Mouse (Mus musculus) brain, embryonic 14.5 days (tissue): ENCODE measurements around the gene Epha6. TPM values are rescaled to one million over a fixed set of nuclear protein-coding genes. Genes with fewer than 3 reads are reported as not detected.

Experiments used
- DNase-seq: peaks from one replicate; pipeline ENCODE4 v3.0.0-alpha.2; 2011; ENCODE audit warnings: low read depth
- CTCF ChIP-seq: fragments of 200-500 bp; IDR thresholded peaks from 2 replicates; pipeline ENCODE4 v1.5.1; 2012; ENCODE audit warnings: inconsistent platforms, mild to moderate bottlenecking, moderate library complexity, borderline replicate concordance; ENCODE audit not compliant: insufficient read depth, insufficient read length; ENCODE audit errors: extremely low read depth
- POLR2A ChIP-seq: fragments of 200-500 bp; IDR thresholded peaks from 2 replicates; pipeline ENCODE4 v1.6.1; 2012; ENCODE audit warnings: mild to moderate bottlenecking, inconsistent platforms, borderline replicate concordance; ENCODE audit not compliant: poor library complexity, insufficient read depth, insufficient read length, severe bottlenecking; ENCODE audit errors: extremely low read depth
- polyA plus RNA-seq: library from polyadenylated mRNA; depleted of rRNA; stranded (reverse); fragments of >200 nt; gene quantifications from 2 replicates; pipeline ENCODE4 v1.2.3, GENCODE M21; 2012

Epha6 gene
- polyA plus RNA-seq, 1 experiment: 4.4 TPM

- no peak for TF ChIP-seq POLR2A
- no peak for TF ChIP-seq CTCF
- DNase-seq: no peak
Measured at GRCm38 (mm10) chr16:60499567-60499966, 105.8 kb downstream of the Epha6 start.

- TF ChIP-seq CTCF (no peak), POLR2A (no peak)
- no peak for DNase-seq
Measured at GRCm38 (mm10) chr16:60475776-60476175, 129.6 kb downstream of the Epha6 start.

GRCm38 (mm10) chr16:60468200-60468785 is 137.0 kb downstream of the Epha6 start:
- DNase-seq: peak; percentile 63
- TF ChIP-seq POLR2A: no peak
- no peak for TF ChIP-seq CTCF

- TF ChIP-seq POLR2A (no peak), CTCF (peak; percentile 30; the same call in 1 of the 2 replicates)
- peak; percentile 19 for DNase-seq
Measured at GRCm38 (mm10) chr16:60435283-60435682, 170.0 kb downstream of the Epha6 start.

- DNase-seq: peak; percentile 5
- no peak for TF ChIP-seq POLR2A
- TF ChIP-seq CTCF: no peak
Measured at GRCm38 (mm10) chr16:60434241-60434640, 171.1 kb downstream of the Epha6 start.

- TF ChIP-seq CTCF (no peak), POLR2A (no peak)
- DNase-seq: peak; percentile 62
Measured at GRCm38 (mm10) chr16:60395306-60395705, 210.0 kb downstream of the Epha6 start.

GRCm38 (mm10) chr16:60392961-60393360 is 212.4 kb downstream of the Epha6 start:
- TF ChIP-seq CTCF (no peak), POLR2A (no peak)
- peak; percentile 68 for DNase-seq

- no peak for DNase-seq
- no peak for TF ChIP-seq POLR2A
- no peak for TF ChIP-seq CTCF
Measured at GRCm38 (mm10) chr16:60375147-60375546, 230.2 kb downstream of the Epha6 start.

GRCm38 (mm10) chr16:60283963-60284362 is 321.4 kb downstream of the Epha6 start:
- no peak for DNase-seq
- no peak for TF ChIP-seq POLR2A
- TF ChIP-seq CTCF: no peak

- no peak for TF ChIP-seq POLR2A
- no peak for TF ChIP-seq CTCF
- no peak for DNase-seq
Measured at GRCm38 (mm10) chr16:60274109-60274508, 331.2 kb downstream of the Epha6 start.

- TF ChIP-seq POLR2A: no peak
- no peak for TF ChIP-seq CTCF
- DNase-seq: peak; percentile 88
Measured at GRCm38 (mm10) chr16:60266367-60267351, 338.7 kb downstream of the Epha6 start.

GRCm38 (mm10) chr16:60264719-60265508 is 340.4 kb downstream of the Epha6 start:
- DNase-seq: no peak
- TF ChIP-seq POLR2A (no peak), CTCF (no peak)
